Mouse (Mus musculus): ENCODE data around the gene Pin1. TPM values are rescaled to one million over a fixed set of nuclear protein-coding genes. Genes with fewer than 3 reads are reported as not detected.

Pin1 gene
- polyA plus RNA-seq, 1 experiment from 2014 or later, result 57.9 TPM

- peak within 1 kb of the TSS; percentile 64 for H3K4me3 ChIP-seq (ENCODE audit: low read length)
- peak within 1 kb of the TSS; percentile 93 for H3K27ac ChIP-seq (ENCODE audit: low read depth, low read length)
- under 1% methylated on average over 43 of the region's 43 CpGs for WGBS
- no peaks in the 10 kb centered on the region for H3K27me3 ChIP-seq (ENCODE audit: control insufficient read depth, insufficient read depth, low read length)
- no peaks in the 10 kb centered on the region for H3K9me3 ChIP-seq (ENCODE audit: control insufficient read depth, low read length)
- peak within 1 kb of the TSS; percentile 90 for H3K4me2 ChIP-seq (replicated peaks; ENCODE audit: low read depth, low read length)
- peaks cover 12% of the 10 kb centered on the region for H3K4me1 ChIP-seq (ENCODE audit: control insufficient read depth, insufficient read depth, low read length)
- H3K9ac ChIP-seq (ENCODE audit: low read depth, low read length), result peak within 1 kb of the TSS; percentile 85
- ATAC-seq (ENCODE audit: low FRiP score, low TSS enrichment), result no peak
- peaks cover 26% of the 10 kb centered on the region; the same call in 1 of the 2 replicates for H3K36me3 ChIP-seq (ENCODE audit: control insufficient read depth, insufficient read depth, low read length)
Measured at GRCm38 (mm10) chr9:20644360-20645081, 7.4 kb upstream of the Pin1 start, which contains the start of gene Fbxl12. Gene Fbxl12, minus strand, starts transcription at chr9:20644767.

GRCm38 (mm10) chr9:20645121-20645520, 6.8 kb upstream of the Pin1 start:
- H3K9me3 ChIP-seq (ENCODE audit: control insufficient read depth, low read length), result no peaks in the 10 kb centered on the region
- 3% methylated on average over 17 of the region's 17 CpGs for WGBS

GRCm38 (mm10) chr9:20652260-20652658, 364 bp downstream of the Pin1 start:
- no peak overlapping the region for H3K27ac ChIP-seq (ENCODE audit: low read depth, low read length)
- peak overlapping the region; percentile 53 for H3K4me2 ChIP-seq (replicated peaks; ENCODE audit: low read depth, low read length)
- H3K9ac ChIP-seq (ENCODE audit: low read depth, low read length), result peak overlapping the region; percentile 92
- peak; percentile 33 for ATAC-seq (ENCODE audit: low FRiP score, low TSS enrichment)
- H3K27me3 ChIP-seq (ENCODE audit: control insufficient read depth, insufficient read depth, low read length), result no peaks in the 10 kb centered on the region
- under 1% methylated on average over 25 of the region's 25 CpGs for WGBS
- peak overlapping the region; percentile 75 for H3K4me3 ChIP-seq (ENCODE audit: low read length)
- peaks cover 18% of the 10 kb centered on the region for H3K4me1 ChIP-seq (ENCODE audit: control insufficient read depth, insufficient read depth, low read length)
- no peaks in the 10 kb centered on the region for H3K9me3 ChIP-seq (ENCODE audit: control insufficient read depth, low read length)
- H3K36me3 ChIP-seq (ENCODE audit: control insufficient read depth, insufficient read depth, low read length), result peaks cover 48% of the 10 kb centered on the region

More at GRCm38 (mm10) chr9:20645121-20645520, 6.8 kb upstream of the Pin1 start:
- peak overlapping the region; percentile 64 for H3K4me3 ChIP-seq (ENCODE audit: low read length)
- H3K36me3 ChIP-seq (ENCODE audit: control insufficient read depth, insufficient read depth, low read length), result peaks cover 26% of the 10 kb centered on the region; the same call in 1 of the 2 replicates
- H3K4me2 ChIP-seq (replicated peaks; ENCODE audit: low read depth, low read length), result peak overlapping the region; percentile 90
- peaks cover 12% of the 10 kb centered on the region for H3K4me1 ChIP-seq (ENCODE audit: control insufficient read depth, insufficient read depth, low read length)
- no peaks in the 10 kb centered on the region for H3K27me3 ChIP-seq (ENCODE audit: control insufficient read depth, insufficient read depth, low read length)
- no peak for ATAC-seq (ENCODE audit: low FRiP score, low TSS enrichment)
- peak overlapping the region; percentile 85 for H3K9ac ChIP-seq (ENCODE audit: low read depth, low read length)
- peak overlapping the region; percentile 63 for H3K27ac ChIP-seq (ENCODE audit: low read depth, low read length)

GRCm38 (mm10) chr9:20653859-20654258, 2.0 kb downstream of the Pin1 start:
- Histone ChIP-seq H3K36me3 (ENCODE audit: control insufficient read depth, insufficient read depth, low read length) (peaks cover 50% of the 10 kb centered on the region), H3K9ac (ENCODE audit: low read depth, low read length) (no peak overlapping the region), H3K4me1 (ENCODE audit: control insufficient read depth, insufficient read depth, low read length) (peaks cover 18% of the 10 kb centered on the region), H3K4me3 (ENCODE audit: low read length) (peak overlapping the region; percentile 75; the same call in 1 of the 2 replicates), H3K4me2 (replicated peaks; ENCODE audit: low read depth, low read length) (no peak overlapping the region), H3K27ac (ENCODE audit: low read depth, low read length) (no peak overlapping the region), H3K9me3 (ENCODE audit: control insufficient read depth, low read length) (no peaks in the 10 kb centered on the region), H3K27me3 (ENCODE audit: control insufficient read depth, insufficient read depth, low read length) (no peaks in the 10 kb centered on the region)
- WGBS, result 90% methylated on average over 3 of the region's 3 CpGs
- ATAC-seq (ENCODE audit: low FRiP score, low TSS enrichment), result no peak

- H3K9me3 ChIP-seq (ENCODE audit: control insufficient read depth, low read length), result no peaks in the 10 kb centered on the region
- H3K27me3 ChIP-seq (ENCODE audit: control insufficient read depth, insufficient read depth, low read length), result no peaks in the 10 kb centered on the region
- peaks cover 79% of the 10 kb centered on the region for H3K36me3 ChIP-seq (ENCODE audit: control insufficient read depth, insufficient read depth, low read length)
- no peak overlapping the region for H3K4me2 ChIP-seq (replicated peaks; ENCODE audit: low read depth, low read length)
- no peak overlapping the region for H3K9ac ChIP-seq (ENCODE audit: low read depth, low read length)
- H3K27ac ChIP-seq (ENCODE audit: low read depth, low read length), result no peak overlapping the region
- H3K4me1 ChIP-seq (ENCODE audit: control insufficient read depth, insufficient read depth, low read length), result peaks cover 12% of the 10 kb centered on the region
- WGBS, result 90% methylated on average over 3 of the region's 3 CpGs
- no peak overlapping the region for H3K4me3 ChIP-seq (ENCODE audit: low read length)
- no peak for ATAC-seq (ENCODE audit: low FRiP score, low TSS enrichment)
Measured at GRCm38 (mm10) chr9:20657546-20657945, 5.7 kb downstream of the Pin1 start.

- WGBS, result 59% methylated on average over 3 of the region's 3 CpGs
- no peak overlapping the region for H3K9ac ChIP-seq (ENCODE audit: low read depth, low read length)
- ATAC-seq (ENCODE audit: low FRiP score, low TSS enrichment), result no peak; the same call in 1 of the 2 replicates
- no peaks in the 10 kb centered on the region for H3K27me3 ChIP-seq (ENCODE audit: control insufficient read depth, insufficient read depth, low read length)
- no peaks in the 10 kb centered on the region for H3K9me3 ChIP-seq (ENCODE audit: control insufficient read depth, low read length)
- H3K4me1 ChIP-seq (ENCODE audit: control insufficient read depth, insufficient read depth, low read length), result peaks cover 12% of the 10 kb centered on the region; the same call in 1 of the 2 replicates
- H3K36me3 ChIP-seq (ENCODE audit: control insufficient read depth, insufficient read depth, low read length), result peaks cover 68% of the 10 kb centered on the region
- no peak overlapping the region for H3K4me2 ChIP-seq (replicated peaks; ENCODE audit: low read depth, low read length)
- H3K27ac ChIP-seq (ENCODE audit: low read depth, low read length), result no peak overlapping the region
- no peak overlapping the region for H3K4me3 ChIP-seq (ENCODE audit: low read length)
Measured at GRCm38 (mm10) chr9:20662325-20662724, 10.4 kb downstream of the Pin1 start.

GRCm38 (mm10) chr9:20662874-20663273, 11.0 kb downstream of the Pin1 start:
- Histone ChIP-seq H3K4me3 (ENCODE audit: low read length) (no peak overlapping the region), H3K27me3 (ENCODE audit: control insufficient read depth, insufficient read depth, low read length) (no peaks in the 10 kb centered on the region), H3K4me2 (replicated peaks; ENCODE audit: low read depth, low read length) (no peak overlapping the region), H3K9me3 (ENCODE audit: control insufficient read depth, low read length) (no peaks in the 10 kb centered on the region), H3K9ac (ENCODE audit: low read depth, low read length) (no peak overlapping the region), H3K27ac (ENCODE audit: low read depth, low read length) (no peak overlapping the region), H3K36me3 (ENCODE audit: control insufficient read depth, insufficient read depth, low read length) (peaks cover 62% of the 10 kb centered on the region), H3K4me1 (ENCODE audit: control insufficient read depth, insufficient read depth, low read length) (peaks cover 12% of the 10 kb centered on the region; the same call in 1 of the 2 replicates)
- 37% methylated on average over 8 of the region's 8 CpGs for WGBS
- peak; percentile 47 for ATAC-seq (ENCODE audit: low FRiP score, low TSS enrichment)

GRCm38 (mm10) chr9:20663956-20664355, 12.1 kb downstream of the Pin1 start:
- Histone ChIP-seq H3K36me3 (ENCODE audit: control insufficient read depth, insufficient read depth, low read length) (peaks cover 56% of the 10 kb centered on the region), H3K4me2 (replicated peaks; ENCODE audit: low read depth, low read length) (no peak overlapping the region), H3K9ac (ENCODE audit: low read depth, low read length) (no peak overlapping the region), H3K27me3 (ENCODE audit: control insufficient read depth, insufficient read depth, low read length) (no peaks in the 10 kb centered on the region), H3K9me3 (ENCODE audit: control insufficient read depth, low read length) (no peaks in the 10 kb centered on the region), H3K27ac (ENCODE audit: low read depth, low read length) (no peak overlapping the region), H3K4me3 (ENCODE audit: low read length) (no peak overlapping the region), H3K4me1 (ENCODE audit: control insufficient read depth, insufficient read depth, low read length) (peaks cover 12% of the 10 kb centered on the region; the same call in 1 of the 2 replicates)
- no peak for ATAC-seq (ENCODE audit: low FRiP score, low TSS enrichment)
- 82% methylated on average over 2 of the region's 2 CpGs for WGBS

- no peaks in the 10 kb centered on the region for H3K9me3 ChIP-seq (ENCODE audit: control insufficient read depth, low read length)
- peaks cover 52% of the 10 kb centered on the region for H3K36me3 ChIP-seq (ENCODE audit: control insufficient read depth, insufficient read depth, low read length)
- H3K4me2 ChIP-seq (replicated peaks; ENCODE audit: low read depth, low read length), result no peak overlapping the region
- ATAC-seq (ENCODE audit: low FRiP score, low TSS enrichment), result peak; percentile 20
- H3K27ac ChIP-seq (ENCODE audit: low read depth, low read length), result no peak overlapping the region
- WGBS, result 15% methylated on average over 2 of the region's 2 CpGs
- no peaks in the 10 kb centered on the region for H3K27me3 ChIP-seq (ENCODE audit: control insufficient read depth, insufficient read depth, low read length)
- H3K4me1 ChIP-seq (ENCODE audit: control insufficient read depth, insufficient read depth, low read length), result peaks cover 12% of the 10 kb centered on the region; the same call in 1 of the 2 replicates
- H3K9ac ChIP-seq (ENCODE audit: low read depth, low read length), result no peak overlapping the region
- H3K4me3 ChIP-seq (ENCODE audit: low read length), result no peak overlapping the region
Measured at GRCm38 (mm10) chr9:20664366-20664765, 12.5 kb downstream of the Pin1 start.

Measured in kidney, embryonic 14.5 days (tissue).